Mouse (Mus musculus) liver, embryonic 15.5 days (tissue): ENCODE results near the gene Cxcl10. TPM values are rescaled to one million over a fixed set of nuclear protein-coding genes. Genes with fewer than 3 reads are reported as not detected.
"Not testable (repeated sequence)": the region's sequence is repeated elsewhere in the genome, so short reads cannot be mapped to it uniquely, and the experiment has no call there.

Source experiments
- ATAC-seq: fragments of 200-750 bp; cut with Nextera tagmentation; 2 replicates; pipeline ENCODE4 v1.8.0; 2017; ENCODE audit warnings: moderate number of reproducible peaks, mild to moderate bottlenecking, moderate library complexity; ENCODE audit not compliant: insufficient read depth
- H3K27ac ChIP-seq: fragments of 300-500 bp; sonication (generic); replicated peaks from 2 replicates; pipeline ENCODE4 v1.5.1; 2015; ENCODE audit warnings: mild to moderate bottlenecking, inconsistent platforms
- H3K27me3 ChIP-seq: fragments of 300-500 bp; sonication (generic); 2 replicates; pipeline ENCODE4 v1.6.1; 2015; ENCODE audit warnings: mild to moderate bottlenecking, inconsistent platforms
- H3K36me3 ChIP-seq: fragments of 300-500 bp; sonication (generic); replicated peaks from 2 replicates; pipeline ENCODE4 v1.6.1; 2015; ENCODE audit warnings: moderate library complexity, mild to moderate bottlenecking, inconsistent platforms
- H3K4me1 ChIP-seq: fragments of 300-500 bp; sonication (generic); replicated peaks from 2 replicates; pipeline ENCODE4 v1.6.1; 2015; ENCODE audit warnings: inconsistent platforms
- H3K4me2 ChIP-seq: fragments of 300-500 bp; sonication (generic); 2 replicates; pipeline ENCODE4 v1.6.1; 2015; ENCODE audit warnings: moderate library complexity, mild to moderate bottlenecking, inconsistent platforms
- H3K4me3 ChIP-seq: fragments of 300-500 bp; sonication (generic); replicated peaks from 2 replicates; pipeline ENCODE4 v1.5.1; 2015; ENCODE audit warnings: mild to moderate bottlenecking, inconsistent platforms
- H3K9ac ChIP-seq: fragments of 300-500 bp; sonication (generic); 2 replicates; pipeline ENCODE4 v1.6.1; 2015; ENCODE audit warnings: moderate library complexity, mild to moderate bottlenecking, inconsistent platforms
- H3K9me3 ChIP-seq: fragments of 300-500 bp; sonication (generic); replicated peaks from 2 replicates; pipeline ENCODE4 v1.6.1; 2016; ENCODE audit warnings: inconsistent platforms
- WGBS: fragments of 180-500 bp; shearing (Covaris S2); methylation state at CpG from one replicate; pipeline ENCODE4 v1.1.7; 2015; ENCODE audit warnings: mixed read lengths; ENCODE audit not compliant: insufficient replicate concordance; 5-methylcytosine and 5-hydroxymethylcytosine counted together
- polyA plus RNA-seq: library from polyadenylated mRNA; unstranded; fragments of >200 nt; fragmentation: Nextera tagmentation; extraction: Ambion mirVana; gene quantifications from 2 replicates; pipeline ENCODE4 v1.2.1, GENCODE M21; 2015

The Cxcl10 gene
- polyA plus RNA-seq, 1 experiment from 2014 or later, result 5.3 TPM

DNA sequence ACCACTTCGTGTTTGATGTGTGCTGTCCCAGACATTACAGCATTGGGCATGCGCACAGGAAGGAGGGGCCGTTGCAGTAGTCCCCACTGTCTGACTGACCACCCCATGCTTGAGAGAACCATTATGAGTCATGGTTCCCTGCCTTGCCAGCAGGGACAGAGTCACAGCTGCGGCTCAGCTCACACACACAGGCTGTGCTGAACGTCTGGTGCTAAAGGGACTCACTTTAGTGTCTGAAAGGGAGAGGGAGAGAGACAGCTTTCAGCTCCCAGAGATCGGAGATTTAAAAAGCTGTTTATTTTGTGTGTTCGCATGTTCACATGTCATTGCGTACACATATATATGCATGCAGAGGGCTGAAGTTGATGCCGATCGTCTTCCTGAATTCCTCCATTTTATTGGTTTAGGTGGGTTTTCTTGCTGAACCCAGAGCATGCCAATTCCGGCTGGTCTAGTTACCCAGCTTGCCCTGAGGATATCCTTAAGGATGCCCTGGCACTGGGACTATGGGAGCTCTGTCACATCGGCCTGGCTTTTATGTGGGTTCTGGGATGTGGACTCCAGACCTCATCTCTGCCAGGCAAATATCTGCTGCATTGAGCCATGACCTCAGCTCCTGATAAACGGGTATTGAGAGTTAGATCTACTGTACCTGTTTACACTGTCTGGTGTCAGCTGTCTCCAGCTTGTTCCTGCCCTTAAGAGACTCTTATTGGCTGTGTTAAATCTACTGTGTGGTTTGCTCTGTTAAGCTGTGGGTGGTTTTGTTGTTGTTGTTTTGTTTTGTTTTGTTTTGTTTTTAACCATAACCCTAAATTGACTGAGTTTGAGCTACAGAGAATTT is 20.7 kb upstream of the Cxcl10 start:
- Histone ChIP-seq H3K27me3 (no peaks in the 10 kb centered on the region), H3K27ac (0 out of 2 replicates have a peak overlapping the region, but pooled peaks have one; percentile 24), H3K9ac (no peak overlapping the region), H3K36me3 (no peaks in the 10 kb centered on the region), H3K4me1 (peaks cover 41% of the 10 kb centered on the region), H3K4me2 (no peak overlapping the region), H3K4me3 (no peak overlapping the region), H3K9me3 (no peaks in the 10 kb centered on the region)
- ATAC-seq, result 0 out of 2 replicates have a peak, but pooled peaks have one; percentile 36
- WGBS, result 57% methylated on average over 13 of the region's 13 CpGs

- H3K4me2 ChIP-seq, result no peak overlapping the region
- WGBS, result 49% methylated on average over 10 of the region's 10 CpGs
- no peaks in the 10 kb centered on the region for H3K9me3 ChIP-seq
- H3K9ac ChIP-seq, result no peak overlapping the region
- no peak overlapping the region for H3K4me3 ChIP-seq
- 0 out of 2 replicates have a peak, but pooled peaks cover under 1% of the 10 kb centered on the region for H3K27me3 ChIP-seq
- no peak overlapping the region for H3K27ac ChIP-seq
- H3K4me1 ChIP-seq, result peaks cover 41% of the 10 kb centered on the region
- no peak for ATAC-seq
- H3K36me3 ChIP-seq, result no peaks in the 10 kb centered on the region
These were observed 19.7 kb upstream of the Cxcl10 start for GRCm38 (mm10) chr5:92368392-92368791.

GRCm38 (mm10) chr5:92366565-92366964 is 17.9 kb upstream of the Cxcl10 start:
- Histone ChIP-seq H3K27ac (0 out of 2 replicates have a peak overlapping the region, but pooled peaks have one; percentile 38), H3K4me1 (peaks cover 31% of the 10 kb centered on the region), H3K36me3 (no peaks in the 10 kb centered on the region), H3K27me3 (0 out of 2 replicates have a peak, but pooled peaks cover 4% of the 10 kb centered on the region), H3K9ac (no peak overlapping the region), H3K4me2 (no peak overlapping the region; the same call in 1 of the 2 replicates), H3K9me3 (no peaks in the 10 kb centered on the region), H3K4me3 (no peak overlapping the region)
- peak; percentile 11; the same call in 1 of the 2 replicates for ATAC-seq
- WGBS, result 63% methylated on average over 6 of the region's 6 CpGs

DNA sequence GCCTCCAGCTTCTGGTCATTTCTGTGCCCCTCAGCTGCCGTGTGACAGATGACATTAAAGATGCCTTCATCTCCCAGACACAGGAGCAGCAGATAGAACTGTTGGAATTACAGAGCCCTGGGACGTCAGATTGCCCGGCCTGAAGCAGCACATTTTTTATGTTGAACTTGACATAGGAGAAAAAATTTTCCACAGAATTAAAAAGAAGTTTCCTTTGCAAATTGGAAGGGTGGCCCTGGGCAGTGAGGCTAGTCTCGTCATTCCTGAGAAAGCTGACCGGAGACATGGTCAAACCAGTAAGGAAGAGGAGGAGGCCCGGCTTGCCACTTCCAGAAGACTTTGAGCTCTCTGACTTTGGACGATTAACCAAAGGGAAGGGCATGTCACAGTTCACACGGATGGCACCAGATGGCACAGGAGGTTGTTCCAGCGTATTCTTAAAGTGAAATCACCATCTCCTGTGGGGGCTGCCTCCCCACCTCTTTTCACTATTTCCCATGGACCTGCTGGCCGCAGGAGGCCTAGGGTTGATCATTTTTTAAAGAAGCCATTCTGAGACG is 16.5 kb upstream of the Cxcl10 start:
- no peak overlapping the region for H3K4me2 ChIP-seq
- 0 out of 2 replicates have a peak, but pooled peaks cover 4% of the 10 kb centered on the region for H3K27me3 ChIP-seq
- H3K4me3 ChIP-seq, result no peak overlapping the region
- H3K9ac ChIP-seq, result no peak overlapping the region
- 66% methylated on average over 11 of the region's 11 CpGs for WGBS
- no peaks in the 10 kb centered on the region for H3K9me3 ChIP-seq
- H3K27ac ChIP-seq, result no peak overlapping the region
- no peak for ATAC-seq
- peaks cover 26% of the 10 kb centered on the region for H3K4me1 ChIP-seq
- H3K36me3 ChIP-seq, result no peaks in the 10 kb centered on the region

DNA sequence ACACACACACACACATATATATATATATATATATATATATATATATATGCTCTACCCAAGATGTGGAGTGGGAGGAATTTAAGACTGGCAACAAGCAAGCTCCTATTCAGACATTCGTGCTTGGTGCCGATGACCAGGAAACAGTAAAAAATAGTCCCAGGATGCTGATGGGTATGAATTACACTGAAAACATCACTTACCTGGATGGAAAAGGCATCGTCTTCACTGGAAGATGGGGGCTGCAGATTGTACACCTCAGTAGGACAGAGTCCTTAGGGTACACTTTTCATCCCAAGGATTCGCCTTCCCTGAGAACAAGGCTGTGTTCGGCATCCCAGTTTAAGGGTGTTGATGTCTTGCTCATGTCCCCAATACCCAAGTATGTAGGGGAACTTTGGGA is 15.3 kb upstream of the Cxcl10 start:
- no peak for ATAC-seq

DNA sequence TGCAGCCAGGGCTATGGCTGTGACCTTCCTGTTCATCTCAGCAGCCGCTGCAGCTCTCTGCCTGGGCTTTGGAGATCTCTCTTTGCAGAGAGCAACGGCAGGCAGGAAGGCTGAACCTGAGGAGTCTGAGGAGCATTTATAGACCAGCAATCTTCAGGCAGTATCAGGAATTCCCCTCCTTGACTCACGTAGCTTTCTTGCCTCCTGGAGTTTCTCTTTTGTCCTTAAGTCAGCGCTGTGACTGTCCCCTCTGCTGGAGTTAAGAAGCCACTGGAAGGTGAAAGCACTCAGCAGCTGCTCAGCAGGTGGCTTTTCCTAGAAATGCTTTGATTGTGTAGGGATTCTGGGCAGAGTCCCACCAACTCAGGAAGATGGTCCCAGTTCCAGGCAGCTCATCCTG is 14.5 kb upstream of the Cxcl10 start:
- Histone ChIP-seq H3K4me3 (no peak overlapping the region), H3K9ac (no peak overlapping the region; the same call in 1 of the 2 replicates), H3K4me2 (no peak overlapping the region), H3K36me3 (no peaks in the 10 kb centered on the region), H3K4me1 (peaks cover 14% of the 10 kb centered on the region), H3K9me3 (no peaks in the 10 kb centered on the region), H3K27me3 (0 out of 2 replicates have a peak, but pooled peaks cover 4% of the 10 kb centered on the region), H3K27ac (no peak overlapping the region)
- WGBS, result 20% methylated on average over 4 of the region's 4 CpGs
- ATAC-seq, result no peak

More for the DNA sequence above, 15.3 kb upstream of the Cxcl10 start:
- H3K9me3 ChIP-seq, result no peaks in the 10 kb centered on the region
- peaks cover 18% of the 10 kb centered on the region for H3K4me1 ChIP-seq
- 0 out of 2 replicates have a peak, but pooled peaks cover 4% of the 10 kb centered on the region for H3K27me3 ChIP-seq
- H3K4me3 ChIP-seq, result no peak overlapping the region
- WGBS, result 76% methylated on average over 5 of the region's 5 CpGs
- no peak overlapping the region for H3K27ac ChIP-seq
- no peak overlapping the region for H3K4me2 ChIP-seq
- no peaks in the 10 kb centered on the region for H3K36me3 ChIP-seq
- H3K9ac ChIP-seq, result no peak overlapping the region

- H3K4me3 ChIP-seq, result no peak overlapping the region
- H3K4me1 ChIP-seq, result peaks cover 6% of the 10 kb centered on the region
- H3K36me3 ChIP-seq, result no peaks in the 10 kb centered on the region
- H3K9me3 ChIP-seq, result no peaks in the 10 kb centered on the region
- no peak overlapping the region for H3K9ac ChIP-seq
- H3K4me2 ChIP-seq, result no peak overlapping the region
- peak; percentile 68; the same call in 1 of the 2 replicates for ATAC-seq
- WGBS, result 64% methylated on average over 11 of the region's 11 CpGs
- H3K27me3 ChIP-seq, result 0 out of 2 replicates have a peak, but pooled peaks cover 4% of the 10 kb centered on the region
- H3K27ac ChIP-seq, result peak overlapping the region; percentile 48
These were observed 10.2 kb upstream of the Cxcl10 start for GRCm38 (mm10) chr5:92358767-92359455.

DNA sequence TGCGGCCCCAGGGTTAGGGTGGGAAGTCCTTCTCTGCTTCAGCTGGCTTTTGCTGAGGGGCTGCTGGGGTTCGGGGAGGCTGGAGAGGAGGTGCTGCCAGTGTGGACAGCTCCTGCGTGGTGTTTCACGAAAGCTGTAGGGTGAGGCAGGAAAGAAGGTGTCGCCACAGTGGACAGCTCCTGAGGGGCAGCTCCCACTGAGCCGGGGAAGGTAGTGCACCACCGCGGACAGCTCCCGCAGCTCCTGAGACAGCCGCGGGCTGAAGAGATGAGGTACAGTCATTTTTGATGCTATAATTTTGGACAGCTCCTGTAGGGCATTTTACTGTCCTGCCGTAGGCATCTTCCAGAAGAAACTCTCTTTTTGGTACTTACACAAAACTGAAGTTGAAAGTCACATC is 9.3 kb upstream of the Cxcl10 start:
- 16% methylated on average over 12 of the region's 12 CpGs for WGBS
- no peaks in the 10 kb centered on the region for H3K36me3 ChIP-seq
- H3K4me2 ChIP-seq, result no peak overlapping the region
- no peak for ATAC-seq
- no peak overlapping the region for H3K9ac ChIP-seq
- H3K27ac ChIP-seq, result no peak overlapping the region
- peaks cover 11% of the 10 kb centered on the region for H3K4me1 ChIP-seq
- H3K9me3 ChIP-seq, result no peaks in the 10 kb centered on the region
- H3K27me3 ChIP-seq, result 0 out of 2 replicates have a peak, but pooled peaks cover under 1% of the 10 kb centered on the region
- H3K4me3 ChIP-seq, result no peak overlapping the region

GRCm38 (mm10) chr5:92353517-92353916 is 4.8 kb upstream of the Cxcl10 start:
- Histone ChIP-seq H3K27me3 (no peaks in the 10 kb centered on the region), H3K4me2 (peak overlapping the region; percentile 61), H3K9me3 (no peaks in the 10 kb centered on the region), H3K4me1 (peaks cover 24% of the 10 kb centered on the region), H3K27ac (peak overlapping the region; percentile 68), H3K9ac (0 out of 2 replicates have a peak overlapping the region, but pooled peaks have one; percentile 35), H3K36me3 (no peaks in the 10 kb centered on the region), H3K4me3 (peak overlapping the region; percentile 52)
- ATAC-seq, result peak; percentile 33; the same call in 1 of the 2 replicates
- 13% methylated on average over 11 of the region's 11 CpGs for WGBS

DNA sequence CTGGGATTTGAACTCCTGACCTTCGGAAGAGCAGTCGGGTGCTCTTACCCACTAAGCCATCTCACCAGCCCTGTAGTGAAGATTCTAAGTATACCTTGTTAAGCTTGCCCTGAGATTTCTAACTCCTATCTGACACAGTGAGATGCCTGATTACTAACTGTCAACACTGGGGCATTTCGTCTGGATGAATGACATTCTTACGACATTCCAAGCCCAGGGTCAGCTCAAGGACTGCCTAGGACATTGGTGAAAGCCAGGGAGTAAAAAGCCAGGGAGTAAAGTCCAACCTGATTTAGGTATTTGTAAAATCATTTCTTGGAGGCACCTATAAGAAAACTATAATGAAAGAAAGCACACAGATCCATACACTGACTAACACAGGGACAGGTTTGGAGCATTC is 4.0 kb upstream of the Cxcl10 start:
- not testable (repeated sequence) for H3K27me3 ChIP-seq, H3K4me3 ChIP-seq, H3K9ac ChIP-seq, H3K9me3 ChIP-seq, ATAC-seq, H3K36me3 ChIP-seq
- Histone ChIP-seq H3K4me2 (peak overlapping the region; percentile 61), H3K27ac (0 out of 2 replicates have a peak overlapping the region, but pooled peaks have one; percentile 68), H3K4me1 (peaks cover 24% of the 10 kb centered on the region)
- 62% methylated on average over 4 of the region's 4 CpGs for WGBS
